27 mouse cellular contexts compared by ENCODE assay signal in the genomic region with DNA sequence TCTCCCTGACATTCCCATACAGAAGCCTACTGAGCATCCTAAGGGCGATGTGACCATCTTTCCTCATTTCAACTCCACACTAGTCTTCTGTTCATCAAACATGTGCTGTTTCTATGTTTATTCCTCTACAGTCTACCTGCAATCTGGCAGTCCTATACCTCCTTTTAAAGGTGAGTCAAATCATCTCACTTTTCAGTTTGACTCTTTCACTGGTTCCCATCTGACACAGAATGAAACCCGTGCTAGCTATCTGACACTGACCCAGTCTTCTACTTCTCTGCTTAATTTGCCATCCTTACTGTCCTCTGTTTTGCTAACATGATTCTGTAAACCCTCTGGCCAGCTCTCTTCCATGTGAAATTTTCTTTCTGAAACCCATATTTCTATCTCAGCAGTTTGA.
"Had no signal": no experiment of that assay in that cellular context is flagged by ENCODE, and none has a peak within 500 bp of the region (broad histone marks: within the 10 kb centered on the region; RNA-seq: fewer than 3 reads in every experiment).

No protein-coding gene starts in this region.

- H3K27ac ChIP-seq: embryonic facial prominence, embryonic 10.5 days; embryonic facial prominence, embryonic 12.5 days; embryonic facial prominence, embryonic 13.5 days; embryonic facial prominence, embryonic 15.5 days; forebrain, embryonic 10.5 days; forebrain, embryonic 12.5 days; forebrain, embryonic 13.5 days; forebrain, embryonic 15.5 days; gastrocnemius, adult 2 months; heart, adult 2 months had no signal

- DNase-seq: cerebellum, adult 9-10 months; cerebellum, adult 9-11 months; cerebellum, postnatal 10 days; cerebellum, postnatal 14 days; cerebellum, postnatal 25 days; cerebellum, postnatal 36 days; embryo, embryonic 11 days; forebrain, postnatal 0 days; gastrocnemius, adult 2 months; gastrocnemius, postnatal 10 days; gastrocnemius, postnatal 14 days; gastrocnemius, postnatal 25 days; gastrocnemius, postnatal 36 days; heart, adult 11 months; heart, adult 18-20 months; heart, adult 2 months had no signal

- H3K36me3 ChIP-seq: embryonic facial prominence, embryonic 10.5 days; embryonic facial prominence, embryonic 12.5 days; embryonic facial prominence, embryonic 13.5 days; embryonic facial prominence, embryonic 15.5 days; forebrain, embryonic 10.5 days; forebrain, embryonic 12.5 days; forebrain, embryonic 15.5 days had no signal

- ATAC-seq: forebrain, embryonic 13.5 days; forebrain, embryonic 14.5 days; forebrain, embryonic 15.5 days; forebrain, embryonic 16.5 days; forebrain, postnatal 0 days had no signal

- H3K4me1 ChIP-seq: embryonic facial prominence, embryonic 10.5 days; embryonic facial prominence, embryonic 12.5 days; embryonic facial prominence, embryonic 13.5 days; embryonic facial prominence, embryonic 15.5 days; forebrain, embryonic 10.5 days; forebrain, embryonic 12.5 days; forebrain, embryonic 13.5 days; forebrain, embryonic 15.5 days had no signal

- H3K4me2 ChIP-seq: embryonic facial prominence, embryonic 12.5 days; embryonic facial prominence, embryonic 13.5 days; embryonic facial prominence, embryonic 15.5 days; forebrain, embryonic 12.5 days; forebrain, embryonic 13.5 days; forebrain, embryonic 15.5 days had no signal

- H3K9ac ChIP-seq: embryonic facial prominence, embryonic 12.5 days; embryonic facial prominence, embryonic 13.5 days; embryonic facial prominence, embryonic 15.5 days; forebrain, embryonic 12.5 days; forebrain, embryonic 13.5 days; forebrain, embryonic 15.5 days; forebrain, postnatal 0 days had no signal

- H3K9me3 ChIP-seq: embryonic facial prominence, embryonic 10.5 days; embryonic facial prominence, embryonic 12.5 days; embryonic facial prominence, embryonic 13.5 days; embryonic facial prominence, embryonic 15.5 days; forebrain, embryonic 10.5 days; forebrain, embryonic 12.5 days; forebrain, embryonic 13.5 days; forebrain, embryonic 15.5 days had no signal

- H3K27me3 ChIP-seq: embryonic facial prominence, embryonic 12.5 days; embryonic facial prominence, embryonic 13.5 days; embryonic facial prominence, embryonic 15.5 days; forebrain, embryonic 12.5 days; forebrain, embryonic 13.5 days; forebrain, embryonic 15.5 days had no signal

- H3K4me3 ChIP-seq: embryonic facial prominence, embryonic 10.5 days; embryonic facial prominence, embryonic 12.5 days; embryonic facial prominence, embryonic 13.5 days; embryonic facial prominence, embryonic 15.5 days; erythroblast, embryonic 14.5 days; forebrain, embryonic 10.5 days; forebrain, embryonic 12.5 days; forebrain, embryonic 13.5 days; forebrain, embryonic 15.5 days; gastrocnemius, adult 2 months; heart, adult 2 months had no signal
